Mouse (Mus musculus): Measurements from ENCODE around the gene Gm6020.
"Not testable (repeated sequence)": the region's sequence is repeated elsewhere in the genome, so short reads cannot be mapped to it uniquely, and the experiment has no call there.

Gm6020 gene

DNA sequence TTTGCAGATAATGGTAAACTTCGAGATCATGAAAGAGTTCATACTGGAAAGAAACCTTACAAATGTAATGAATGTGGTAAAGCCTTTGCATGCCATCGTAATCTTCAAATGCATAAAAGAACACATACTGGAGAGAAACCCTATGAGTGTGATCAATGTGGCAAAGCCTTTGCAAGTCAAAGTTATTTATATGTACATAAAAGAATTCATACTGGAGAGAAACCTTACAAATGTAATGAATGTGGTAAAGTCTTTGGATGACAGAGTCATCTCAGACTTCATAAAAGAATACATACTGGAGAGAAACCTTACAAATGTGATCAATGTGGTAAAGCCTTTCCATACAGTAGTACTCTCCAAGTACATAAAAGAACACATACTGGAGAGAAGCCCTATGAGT lies at the start of gene Gm6020:
Gm6020 (plus strand) TSS at position 301 of the 400 bp plus-strand sequence.
- in situ Hi-C loops (cut with MboI, MseI), result not testable (repeated sequence)

DNA sequence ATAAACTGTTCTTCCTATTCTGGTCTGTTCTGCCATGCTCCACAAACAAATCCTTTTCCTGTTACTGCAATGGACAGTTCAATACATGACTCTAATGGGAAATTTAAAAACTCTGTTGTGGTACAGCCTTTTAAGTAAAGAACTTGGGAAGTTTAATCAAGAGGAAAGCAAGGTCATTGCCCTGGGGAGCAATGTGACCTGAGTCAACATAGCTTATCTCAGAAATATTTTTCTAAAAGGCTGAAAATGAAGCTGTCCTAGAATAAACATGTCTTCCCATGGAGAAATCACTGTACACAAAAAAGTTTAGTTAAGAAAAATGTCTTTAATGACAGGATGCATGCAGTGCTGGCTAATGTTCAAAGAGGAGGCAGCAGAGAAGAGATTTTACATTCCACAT lies 45.0 kb upstream of the Gm6020 start:
- in situ Hi-C loops (cut with MboI, MseI), result no loop called here

DNA sequence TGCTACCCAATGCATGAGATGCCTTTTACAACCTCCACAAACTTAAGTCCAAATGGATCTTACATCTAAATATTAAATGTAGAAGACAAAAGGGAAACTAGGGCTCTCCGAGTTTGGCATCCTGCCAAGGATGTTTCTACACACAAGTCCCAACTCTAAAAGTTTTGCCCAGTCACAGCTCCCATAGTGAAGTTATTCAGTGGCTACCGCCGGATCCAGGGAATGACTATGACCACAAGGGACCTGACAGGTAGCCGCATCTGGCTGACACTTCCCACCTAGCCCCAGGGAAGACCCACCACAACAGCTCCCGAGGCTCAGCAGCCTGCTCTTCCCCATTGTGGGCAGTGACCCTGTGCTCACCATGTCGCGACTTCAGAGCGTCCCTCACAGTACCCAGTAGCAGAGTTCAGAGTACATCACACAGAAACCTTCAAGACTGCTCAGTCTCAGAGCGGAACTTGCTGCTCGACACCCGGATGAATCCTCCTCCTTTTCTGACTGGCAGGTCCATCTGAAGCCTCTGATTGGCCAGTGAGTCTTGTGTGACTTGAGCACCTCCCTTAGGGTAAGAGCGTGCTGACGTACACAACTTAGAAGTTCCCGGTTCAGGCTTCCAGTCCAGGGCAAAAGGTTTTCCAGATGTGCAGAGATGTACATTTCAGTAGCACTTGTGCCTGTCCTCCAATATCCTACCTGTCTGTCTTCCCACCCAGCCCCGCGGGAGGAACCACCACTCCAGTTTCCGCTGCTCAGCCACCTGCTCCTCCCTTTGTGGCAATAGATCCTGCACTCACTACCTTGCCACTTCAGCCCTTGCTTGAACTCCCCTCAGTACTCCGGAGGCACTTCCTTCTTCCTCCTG lies 43.1 kb upstream of the Gm6020 start, which contains the start of gene Zfp950:
Zfp950 (minus strand) TSS at position 499 of the 865 bp plus-strand sequence.
- in situ Hi-C loops (cut with MboI, MseI), result no loop called here

DNA sequence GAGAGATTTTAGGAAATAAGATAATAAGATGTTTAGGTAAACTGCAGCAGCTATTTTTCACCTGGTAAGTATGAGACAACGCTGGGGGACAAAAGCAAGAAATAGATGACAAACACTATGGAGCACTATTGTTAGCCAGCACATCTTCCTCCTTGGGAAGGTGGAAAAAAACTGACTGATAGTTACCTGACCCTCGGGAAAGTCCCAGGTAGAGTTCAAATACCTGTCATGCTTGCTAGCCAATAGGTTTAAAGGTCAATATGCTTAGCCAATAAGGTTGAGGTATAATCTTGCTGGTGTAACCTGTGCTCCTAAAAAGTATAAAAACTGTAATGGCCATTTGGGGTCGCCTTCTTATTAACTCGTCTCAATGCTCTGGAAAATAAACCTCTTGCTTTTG lies 42.4 kb upstream of the Gm6020 start:
- in situ Hi-C loops (cut with MboI, MseI), result no loop called here

DNA sequence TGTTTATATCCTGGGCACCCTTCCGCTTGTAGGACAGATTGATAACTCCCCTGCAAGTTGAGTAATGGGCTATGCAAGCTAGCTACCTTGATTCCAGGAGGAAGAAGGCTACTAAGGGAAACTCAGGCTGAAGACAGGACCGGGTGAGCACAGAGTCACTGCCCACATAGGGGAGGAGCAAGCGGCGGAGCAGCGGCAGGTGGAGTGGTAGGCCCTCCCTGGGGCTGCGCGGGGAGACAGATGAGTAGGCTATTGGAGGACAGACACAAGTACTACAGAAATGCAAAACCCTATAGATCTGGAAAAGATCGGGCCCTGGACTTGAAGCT lies 32.4 kb upstream of the Gm6020 start:
- in situ Hi-C loops (cut with MboI, MseI), result no loop called here

DNA sequence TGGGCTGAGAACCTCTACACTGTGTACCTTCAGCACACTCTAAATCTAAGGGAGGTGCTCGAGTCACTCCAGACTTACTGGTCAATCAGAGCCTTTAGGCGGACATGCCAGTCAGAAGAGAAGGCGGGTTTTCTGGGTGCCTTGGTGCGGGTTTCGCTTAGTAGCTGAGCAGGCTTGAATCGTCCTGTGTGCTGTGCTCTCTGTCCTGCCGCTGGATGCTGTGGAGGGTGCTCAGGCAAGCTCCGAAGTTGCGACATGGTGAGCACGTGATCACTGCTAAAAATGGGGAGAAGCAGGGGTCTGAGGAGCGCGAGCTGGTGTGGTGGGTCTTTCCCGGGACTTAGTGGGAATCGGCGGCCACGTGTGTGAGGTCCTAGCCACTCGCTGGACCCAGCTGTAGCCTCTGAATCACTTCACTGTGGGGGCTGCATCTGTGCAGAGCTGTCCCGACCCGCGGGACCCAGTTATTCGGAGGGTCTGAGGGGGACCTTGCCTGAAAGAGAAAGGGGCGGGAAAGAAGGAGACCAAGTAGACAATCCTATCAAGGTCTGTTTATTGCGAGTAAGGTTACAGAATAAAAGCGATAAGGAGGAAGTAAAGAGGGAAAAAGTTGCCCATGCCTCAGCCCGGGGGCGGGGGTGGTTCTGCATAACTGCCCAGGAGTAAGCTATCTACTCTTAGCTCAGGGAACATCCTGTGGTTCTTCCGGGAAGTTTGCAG lies 31.8 kb upstream of the Gm6020 start:
- in situ Hi-C loops (cut with MboI, MseI), result no loop called here

DNA sequence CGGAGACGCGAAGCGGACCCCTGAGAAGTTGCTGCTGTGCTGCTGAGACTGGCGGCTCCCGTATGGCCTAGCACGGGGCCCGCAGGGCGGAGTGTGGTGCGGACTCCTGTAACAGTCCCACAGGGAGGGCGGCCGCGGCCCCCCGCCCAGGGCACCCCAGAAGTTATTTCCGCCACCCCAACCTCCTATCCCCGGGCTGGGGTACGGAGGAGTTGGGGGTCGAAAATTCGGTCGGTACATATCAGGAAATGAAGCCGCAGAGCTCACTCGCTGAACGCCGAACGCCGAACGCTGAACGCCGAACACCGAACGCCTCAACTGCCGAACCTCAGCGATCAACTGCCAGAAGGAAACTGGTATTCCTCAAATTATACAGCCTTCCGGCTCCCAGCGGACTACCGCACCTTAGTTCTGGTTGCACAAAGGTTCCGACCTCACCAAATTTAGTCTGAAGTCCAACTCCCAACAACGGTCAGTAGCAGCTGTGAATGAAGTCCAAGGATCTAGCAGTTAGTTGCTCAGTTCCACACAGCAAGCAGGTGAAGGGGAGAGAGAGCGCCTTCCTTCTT lies 7.8 kb upstream of the Gm6020 start, which contains the start of gene Gm7102:
Gm7102 (minus strand) TSS at position 554 of the 569 bp plus-strand sequence.
- in situ Hi-C loops (cut with MboI, MseI), result no loop called here

DNA sequence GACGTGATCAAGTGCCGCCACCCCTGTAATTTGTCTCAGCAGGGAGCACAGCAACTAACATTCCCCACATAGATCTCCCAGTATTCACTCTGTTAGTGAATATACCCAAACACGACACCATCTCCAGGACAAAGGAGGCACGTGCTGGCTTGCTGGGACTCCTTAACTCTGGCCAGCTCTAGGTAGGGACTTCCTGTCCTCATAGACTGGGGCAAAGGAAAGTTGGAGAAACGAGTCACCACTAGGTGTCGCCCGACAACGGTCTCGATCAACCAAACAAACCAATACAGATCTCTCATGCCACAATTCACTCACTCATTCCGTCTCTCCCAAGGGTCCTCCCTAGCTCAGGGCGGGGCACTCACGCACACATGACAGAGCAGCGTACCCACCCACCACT lies 15.6 kb downstream of the Gm6020 start:
- in situ Hi-C loops (cut with MboI, MseI), result loop anchor here (5.0 kb wide), 1 partner anchor 68 kb away; no protein-coding TSS in a partner anchor

DNA sequence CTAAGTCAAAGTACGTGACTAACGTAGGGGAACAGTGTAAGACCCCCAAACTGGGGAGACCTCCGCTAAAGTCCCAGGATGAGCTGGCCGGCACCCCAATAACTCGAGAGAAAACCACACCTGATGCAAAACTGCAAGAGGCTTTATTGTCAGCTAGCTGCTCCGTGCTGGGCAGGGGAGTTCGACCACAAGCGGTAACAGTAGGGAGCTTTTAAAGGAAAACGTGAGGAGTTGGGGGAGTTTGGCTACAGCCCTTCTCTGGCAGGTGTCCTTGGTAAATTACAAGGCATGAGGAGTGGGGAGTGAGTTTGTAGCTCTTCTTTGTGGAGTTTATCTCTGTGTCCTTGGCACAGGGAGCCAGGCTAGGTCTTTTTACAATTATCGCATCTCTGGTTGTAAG lies 16.1 kb downstream of the Gm6020 start:
- in situ Hi-C loops (cut with MboI, MseI), result loop anchor here (5.0 kb wide), 1 partner anchor 67 kb away; no protein-coding TSS in a partner anchor

DNA sequence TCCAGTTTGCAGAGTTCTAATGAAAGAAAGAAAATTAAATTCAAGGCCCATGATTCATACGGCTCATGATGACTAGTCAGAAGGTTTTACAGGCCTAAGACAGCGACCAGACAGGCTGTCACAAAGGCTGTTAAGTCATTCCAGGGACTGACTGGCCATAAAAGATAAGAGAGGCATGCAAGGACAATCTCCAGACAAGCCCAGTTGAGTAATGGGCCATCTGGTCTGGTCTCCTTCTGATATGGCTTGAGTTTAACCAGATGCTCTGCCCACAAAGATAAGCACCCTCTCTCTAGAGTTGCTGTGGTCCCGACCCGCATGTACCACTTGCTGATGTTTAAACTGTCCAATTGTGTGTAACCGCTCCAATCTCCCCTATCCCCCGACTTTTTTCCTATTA lies 23.8 kb downstream of the Gm6020 start:
- in situ Hi-C loops (cut with MboI, MseI), result not testable (repeated sequence)

DNA sequence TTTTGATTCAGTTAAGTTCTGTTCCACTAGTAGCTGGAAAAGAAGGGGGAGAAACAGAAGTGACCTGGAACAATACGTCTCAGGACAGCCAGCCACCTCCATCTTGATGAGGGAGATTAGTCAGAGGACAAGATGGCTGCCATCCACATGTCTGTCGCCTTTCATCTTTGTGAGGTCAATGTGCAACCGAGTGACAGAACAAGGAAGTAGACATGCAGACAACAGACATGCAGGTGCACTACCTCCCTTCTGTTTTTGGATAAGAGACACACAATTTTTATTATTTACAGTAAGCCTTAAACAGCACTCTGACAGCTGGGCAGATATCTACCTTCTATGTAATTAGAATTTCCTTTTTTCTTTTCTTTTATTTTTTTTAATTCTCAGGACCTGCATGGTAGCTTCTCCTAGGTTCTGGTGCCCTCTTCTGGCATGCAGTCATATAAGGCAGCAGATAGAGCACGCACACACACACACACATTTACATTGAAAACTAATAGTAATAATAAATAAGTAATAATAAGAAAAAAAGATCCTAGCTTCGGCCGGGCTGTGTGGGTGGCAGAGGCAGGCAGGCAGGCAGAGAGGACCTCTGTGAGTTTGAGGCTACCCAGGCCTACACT lies 40.1 kb downstream of the Gm6020 start:
- in situ Hi-C loops (cut with MboI, MseI), result no loop called here

DNA sequence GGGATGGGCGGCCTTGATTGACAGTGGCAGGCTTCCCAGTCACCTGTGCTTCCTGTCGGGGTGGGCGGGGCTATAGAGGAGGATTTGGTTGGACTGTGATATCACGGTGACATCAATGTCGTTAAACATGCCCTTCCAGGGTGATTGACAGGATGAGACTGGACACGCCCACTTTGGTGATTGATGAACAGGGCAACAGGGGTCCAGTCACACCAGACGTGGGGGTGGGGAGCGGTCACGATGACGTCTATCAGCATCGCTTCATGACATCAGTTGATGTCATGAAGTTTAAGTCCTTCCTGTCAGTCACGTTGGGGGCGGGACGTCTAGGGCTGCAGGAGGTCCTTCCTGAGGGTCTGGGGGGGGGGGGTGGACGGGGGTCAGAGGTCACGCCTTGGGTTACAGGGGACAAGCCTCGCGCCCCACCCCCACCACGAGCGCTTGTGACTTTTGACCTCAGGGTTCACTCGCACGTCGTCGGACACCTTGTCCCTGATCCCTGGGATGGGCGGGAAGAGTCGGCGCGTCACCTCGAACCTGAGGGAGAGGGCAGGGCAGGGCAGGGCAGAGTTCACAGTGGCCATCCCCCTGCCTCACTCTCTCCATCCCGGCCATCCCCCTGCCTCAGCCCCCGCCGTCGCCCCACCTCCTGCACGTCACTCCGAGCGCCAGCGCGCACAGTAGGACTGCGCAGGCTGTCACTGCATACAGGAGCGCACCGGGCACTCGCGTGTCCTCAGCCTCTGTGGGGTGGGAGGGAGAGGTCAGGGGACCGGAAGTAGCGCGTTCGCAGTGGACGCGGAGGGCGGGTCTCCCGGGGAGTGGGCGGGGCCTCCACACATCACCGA lies 41.2 kb downstream of the Gm6020 start:
- in situ Hi-C loops (cut with MboI, MseI), result loop anchor here (5.0 kb wide), 1 partner anchor 353 kb away; the partner anchor contains the start of gene Prdx3

DNA sequence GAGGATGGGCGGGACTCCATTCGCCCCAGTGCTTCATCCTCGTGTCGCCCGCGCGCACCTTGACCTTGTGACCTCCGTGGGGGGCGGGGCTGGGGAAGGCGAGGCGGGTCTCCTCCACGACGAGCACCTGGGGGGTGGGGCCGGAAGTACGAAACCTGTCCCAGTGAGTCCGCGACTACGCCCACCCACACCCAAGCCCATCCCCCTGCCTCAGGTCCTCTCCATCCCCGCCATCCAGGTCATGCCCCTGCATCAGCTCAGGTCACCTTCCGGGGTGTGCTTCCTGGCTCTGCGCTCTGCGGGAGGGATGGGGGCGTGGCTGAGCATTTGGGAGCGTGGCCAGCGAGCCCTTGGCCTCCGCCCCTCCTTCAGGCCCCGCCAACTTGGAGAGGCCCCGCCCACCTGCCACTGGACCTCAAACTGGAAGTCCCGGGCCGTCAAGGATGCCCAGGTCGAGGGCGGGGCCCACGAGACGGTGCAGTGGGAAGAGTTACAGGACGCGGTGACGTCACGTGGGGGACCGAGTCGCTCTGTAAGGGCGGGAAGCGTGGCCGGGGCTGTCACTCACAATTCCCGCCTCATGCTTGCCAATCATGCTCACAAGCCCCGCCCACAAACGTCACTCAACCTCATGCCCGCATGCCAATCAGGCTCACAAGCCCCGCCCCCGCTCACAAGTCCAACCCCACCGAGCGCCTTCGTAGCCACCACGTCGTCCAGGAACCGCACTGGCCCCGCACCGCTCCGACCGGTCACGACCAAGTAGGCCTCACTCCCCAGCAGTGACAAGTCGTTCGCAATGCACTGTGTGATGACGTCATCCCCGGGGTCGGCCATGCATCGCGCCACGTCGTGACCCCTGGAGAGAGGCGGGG lies 42.1 kb downstream of the Gm6020 start:
- in situ Hi-C loops (cut with MboI, MseI), result loop anchor here (5.0 kb wide), 1 partner anchor 353 kb away; the partner anchor contains the start of gene Prdx3

DNA sequence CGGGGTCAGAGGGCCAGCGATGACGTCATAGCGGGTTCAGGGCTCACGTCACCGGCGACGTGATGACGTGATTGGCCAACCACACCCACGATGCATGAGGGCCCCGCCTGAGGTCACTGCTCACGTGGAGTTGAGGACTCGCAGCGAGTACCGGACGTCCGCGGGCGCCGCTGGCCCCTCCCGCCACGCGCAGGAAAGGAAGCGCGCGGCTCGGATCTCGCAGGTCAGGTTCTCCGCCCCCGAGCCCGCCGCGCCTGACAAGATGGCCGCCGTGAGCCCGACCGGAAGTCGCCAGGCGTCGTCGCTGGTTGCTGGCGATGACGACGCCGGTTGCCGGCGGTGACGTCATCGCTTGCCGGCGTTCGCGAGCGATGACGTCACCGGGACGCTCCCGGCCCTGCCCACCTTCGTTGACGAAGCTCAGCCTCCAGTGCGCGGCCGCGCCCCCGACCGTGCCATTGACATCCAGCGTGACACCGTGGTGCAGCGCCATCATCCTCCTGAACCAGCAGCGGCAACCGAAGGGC lies 42.8 kb downstream of the Gm6020 start:
- in situ Hi-C loops (cut with MboI, MseI), result loop anchor here (5.0 kb wide), 1 partner anchor 354 kb away; the partner anchor contains the start of gene Prdx3

DNA sequence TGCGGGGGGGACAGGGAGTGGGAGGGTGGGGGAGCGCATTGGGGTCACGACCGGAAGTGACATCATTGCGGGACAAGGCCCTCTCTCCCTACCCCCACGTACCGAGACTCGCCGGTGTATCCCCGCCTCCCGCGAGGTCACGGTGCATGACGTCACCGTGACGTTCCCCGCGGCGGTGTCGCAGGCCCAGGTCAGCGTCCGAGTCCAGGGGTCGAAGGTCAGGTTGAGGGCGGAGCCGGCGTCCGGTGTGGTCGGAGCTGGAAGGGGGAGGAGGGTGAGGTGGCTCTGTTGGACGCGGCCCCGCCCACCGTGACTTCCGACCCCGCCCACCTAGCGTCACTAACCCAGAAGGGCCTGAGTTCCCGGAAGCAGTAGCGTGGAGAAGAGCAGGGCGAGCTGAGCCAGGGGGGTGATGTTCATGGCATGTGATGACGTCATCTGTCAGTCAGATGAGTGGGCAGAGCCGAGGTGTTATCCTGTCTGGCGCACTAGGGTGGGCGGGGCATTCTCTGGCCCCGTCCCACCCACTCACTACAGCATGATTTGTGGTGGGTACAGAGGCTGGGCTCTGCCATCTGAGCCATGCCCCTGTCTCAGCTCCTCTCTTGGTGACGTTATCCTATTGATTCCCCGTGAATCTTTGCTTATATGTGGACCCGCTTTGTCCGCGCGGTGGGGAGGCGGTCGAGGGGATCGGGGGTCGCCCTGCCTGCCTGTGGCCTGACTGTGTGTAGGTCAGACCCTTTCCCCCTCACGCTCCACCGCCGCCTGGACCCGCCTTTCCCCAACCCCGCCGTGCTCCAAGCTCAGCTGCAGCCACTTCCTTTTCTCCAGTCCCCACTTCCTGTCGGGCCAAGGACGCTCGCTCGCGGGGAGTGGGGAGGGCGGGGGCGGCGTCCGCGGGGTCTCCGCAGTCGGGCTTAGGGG lies 43.5 kb downstream of the Gm6020 start:
- in situ Hi-C loops (cut with MboI, MseI), result loop anchor here (5.0 kb wide), 1 partner anchor 355 kb away; the partner anchor contains the start of gene Prdx3

DNA sequence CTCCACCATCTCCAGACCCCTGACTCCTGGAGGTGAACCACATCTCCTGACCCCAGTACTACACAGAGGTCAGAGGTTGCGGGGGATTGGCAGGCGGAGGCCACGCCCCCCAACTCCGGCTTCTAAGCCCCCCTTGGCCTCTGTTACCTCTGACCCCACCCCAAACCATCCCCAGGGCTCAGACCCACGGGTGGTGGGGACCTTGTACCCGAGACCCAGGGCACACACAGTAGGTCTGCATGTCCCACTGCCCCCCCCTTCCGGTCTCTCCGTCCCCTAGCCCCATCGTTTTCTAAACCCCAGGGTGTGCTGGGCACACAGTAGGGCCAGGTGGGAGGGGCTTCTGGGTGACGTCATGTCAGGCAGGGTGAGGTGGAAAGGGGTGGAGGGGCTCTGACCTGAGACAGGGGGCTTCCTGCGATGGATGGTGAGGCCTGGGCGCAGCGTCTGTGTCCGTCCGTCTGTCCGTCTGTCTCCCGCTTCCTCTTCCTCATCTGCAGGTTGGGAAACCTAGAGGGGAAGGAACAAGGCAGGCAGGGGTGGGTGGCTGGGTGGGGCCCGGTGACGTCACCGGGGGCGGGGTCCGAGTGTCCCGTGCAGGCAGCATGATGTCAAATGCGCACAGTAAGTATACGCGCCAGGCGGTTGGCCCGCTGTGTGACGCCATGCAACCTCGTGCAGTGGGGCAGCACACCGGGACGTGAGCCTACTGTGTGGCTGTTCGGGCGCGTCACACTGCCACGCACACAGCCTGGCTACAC lies 44.4 kb downstream of the Gm6020 start, which contains the start of gene Csf2ra:
Csf2ra (minus strand) TSS at position 489 of the 761 bp plus-strand sequence.
- in situ Hi-C loops (cut with MboI, MseI), result loop anchor here (5.0 kb wide), 1 partner anchor 356 kb away; the partner anchor contains the start of gene Prdx3
